Mouse (Mus musculus) activated CD4-positive, CD25-positive, alpha-beta regulatory T cell, adult 4 months (primary cell): ENCODE results near the gene Szrd1. TPM values are rescaled to one million over a fixed set of nuclear protein-coding genes. Genes with fewer than 3 reads are reported as not detected.

Source experiments
- ATAC-seq: one replicate; pipeline ENCODE4 v1.8.0; 2017
- polyA plus RNA-seq, 2 experiments: library from polyadenylated mRNA; unstranded; fragments of 100-300 nt; shearing (Covaris generic); gene quantifications; one replicate each; pipeline ENCODE4 v1.2.1; 2017

Szrd1 gene
- 10 to 100 TPM; 51.2 to 77.0 TPM for polyA plus RNA-seq

DNA sequence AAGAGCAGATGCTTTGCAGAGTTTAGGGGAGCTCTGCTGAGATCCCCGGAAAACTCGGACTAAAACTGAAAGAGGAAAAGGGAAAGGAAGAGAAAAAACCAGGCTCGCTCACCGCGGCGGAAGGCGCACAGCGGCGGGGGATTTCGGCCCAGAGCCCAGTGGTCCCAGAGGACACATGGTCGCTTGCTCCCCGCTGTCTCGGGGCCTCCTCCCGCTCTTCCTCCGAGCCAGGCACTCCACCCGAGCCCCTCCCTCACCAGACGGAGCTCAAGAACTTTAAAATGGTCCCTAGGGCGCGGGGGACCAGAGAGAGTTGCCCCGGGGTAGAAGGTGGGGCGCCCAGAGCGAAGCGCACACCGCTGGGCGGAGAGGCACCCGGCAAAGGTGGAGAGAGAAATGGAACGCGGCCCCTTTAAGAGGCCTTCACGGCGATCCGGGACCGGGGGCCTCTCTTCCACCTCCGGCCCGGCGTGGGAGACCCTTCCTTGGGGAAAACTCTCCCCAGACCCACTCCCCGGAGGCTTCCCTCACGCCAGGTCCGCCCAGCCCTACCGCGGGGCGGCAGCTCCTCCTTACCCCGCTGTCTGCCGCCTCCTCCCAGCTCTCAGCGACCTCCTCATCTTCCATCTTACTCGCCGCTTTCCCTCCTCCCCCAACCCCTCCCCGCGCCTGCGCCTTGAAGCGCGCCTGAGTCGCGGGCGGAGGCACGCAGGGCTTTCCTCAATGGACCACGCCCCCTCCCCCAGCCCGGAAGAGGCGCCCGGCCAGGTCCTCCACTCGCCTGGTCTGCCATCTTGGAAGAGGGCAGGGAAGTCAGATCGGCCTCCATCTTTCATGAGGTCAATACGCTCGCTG is at the start of gene Szrd1:
Gene Szrd1 (minus strand): TSS at position 660 of the 855 bp plus-strand sequence.
- ATAC-seq = peak; percentile 87

DNA sequence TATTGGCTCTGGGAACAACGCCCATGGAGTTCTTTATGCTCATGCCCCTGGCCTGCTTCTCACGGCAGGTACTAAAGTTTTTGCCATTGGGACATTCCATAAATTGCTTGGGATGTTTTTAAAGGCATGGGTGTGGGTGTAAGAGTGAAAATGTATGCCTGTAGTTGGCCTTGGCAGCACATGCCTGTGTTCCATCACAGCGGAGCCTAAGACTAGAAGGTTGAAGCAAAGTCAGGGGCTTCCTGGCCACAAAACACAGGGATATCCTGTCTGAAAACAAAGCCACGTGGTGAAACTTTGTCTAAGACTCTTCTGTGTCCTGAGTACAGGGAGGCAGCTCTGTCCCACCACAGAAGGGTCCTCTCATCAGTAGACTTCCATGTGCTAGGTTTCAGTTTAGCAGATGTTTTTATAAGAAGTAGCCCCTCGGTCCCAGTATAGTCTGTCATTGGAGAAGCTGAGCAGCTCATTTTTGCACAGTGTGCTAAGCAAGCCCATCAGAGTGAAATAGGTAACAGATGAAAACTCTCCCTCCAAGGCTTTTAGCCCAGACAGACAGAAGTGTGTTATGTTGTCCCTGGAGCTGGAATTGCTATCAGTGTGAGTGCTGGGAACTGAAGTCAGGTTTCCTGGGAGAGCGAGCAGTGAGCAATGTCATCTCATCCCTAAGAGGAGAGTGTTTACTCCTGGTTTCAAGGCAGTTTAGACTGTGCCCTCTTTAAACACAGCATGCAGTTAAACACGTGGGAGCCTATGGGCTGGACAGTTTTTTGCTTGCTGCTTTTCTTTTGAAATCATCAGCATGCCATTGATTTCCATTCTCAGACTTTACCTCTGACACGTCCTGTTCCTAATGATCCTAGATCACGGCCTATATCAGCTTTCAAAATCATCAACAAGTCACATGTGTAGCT is 47.6 kb upstream of the Szrd1 start:
- no peak for ATAC-seq

- no peak for ATAC-seq
These were observed 44.9 kb upstream of the Szrd1 start for GRCm38 (mm10) chr4:141184426-141184825.

- peak; percentile 90 for ATAC-seq
These were observed 44.4 kb upstream of the Szrd1 start for GRCm38 (mm10) chr4:141183932-141184331.

DNA sequence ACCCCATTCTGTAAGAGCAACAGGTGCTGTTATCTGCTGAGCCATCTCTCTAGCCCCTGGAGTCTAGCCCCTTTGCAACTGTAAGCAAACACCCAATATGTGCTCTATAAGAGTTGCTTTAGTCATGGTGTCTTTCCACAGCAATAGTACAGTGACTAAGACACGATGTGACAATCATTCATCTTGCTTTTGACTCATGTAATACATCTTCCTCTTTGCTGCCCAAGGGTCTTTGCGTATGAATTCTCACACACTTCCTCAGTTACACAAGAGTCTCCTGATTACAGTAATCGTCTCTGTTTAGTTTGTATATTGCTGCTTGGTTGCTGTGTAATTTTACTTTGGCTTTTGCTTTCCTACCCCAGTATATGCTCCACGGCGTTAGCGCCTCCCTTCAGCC is 42.4 kb upstream of the Szrd1 start:
- no peak for ATAC-seq

DNA sequence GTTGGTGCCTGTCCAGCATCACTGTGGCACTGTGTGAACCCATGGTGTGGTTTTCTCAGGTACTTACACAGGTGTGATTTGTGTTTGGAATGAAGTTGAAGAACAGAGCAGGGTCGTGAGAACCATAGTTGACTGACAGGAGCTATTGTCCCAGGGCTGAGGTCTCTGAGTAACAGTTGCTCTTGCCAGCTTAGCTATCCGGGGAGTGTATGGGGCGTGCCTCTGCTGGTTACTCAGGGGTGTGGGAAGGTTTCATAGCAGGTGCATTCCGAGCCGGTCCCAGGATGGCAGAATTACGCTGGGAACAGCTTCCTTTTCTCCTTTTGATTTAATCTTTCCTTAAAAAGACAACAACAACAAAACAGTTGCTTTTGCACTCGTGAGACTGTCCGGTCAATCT is 41.3 kb upstream of the Szrd1 start:
- ATAC-seq = no peak

GRCm38 (mm10) chr4:141178500-141178899 is 38.9 kb upstream of the Szrd1 start:
- no peak for ATAC-seq

DNA sequence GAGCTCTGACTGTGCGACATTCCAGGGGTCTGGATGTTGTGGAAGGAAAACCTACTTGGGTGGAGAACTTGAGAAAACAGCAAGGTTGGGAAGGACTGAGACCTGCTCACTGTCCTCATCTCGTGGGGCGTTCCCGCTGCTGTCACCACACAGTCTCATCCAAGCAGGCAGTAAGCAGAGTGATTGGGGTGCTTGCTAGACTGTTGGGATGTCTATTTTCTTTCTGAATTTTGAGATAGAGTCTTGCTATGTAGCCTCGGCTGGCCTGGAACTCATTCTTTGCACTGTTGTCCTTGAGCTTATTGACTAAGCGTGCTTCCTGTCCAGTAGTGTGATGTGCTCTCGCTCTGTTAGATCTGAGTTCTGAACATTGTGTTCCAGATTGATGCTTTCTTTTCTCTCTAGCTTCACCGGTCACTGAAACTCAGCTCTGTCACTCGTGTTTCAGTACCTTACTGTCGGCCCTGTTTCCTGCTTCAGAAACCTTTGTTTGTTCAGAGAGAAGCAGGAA is 36.8 kb upstream of the Szrd1 start:
- ATAC-seq = no peak

DNA sequence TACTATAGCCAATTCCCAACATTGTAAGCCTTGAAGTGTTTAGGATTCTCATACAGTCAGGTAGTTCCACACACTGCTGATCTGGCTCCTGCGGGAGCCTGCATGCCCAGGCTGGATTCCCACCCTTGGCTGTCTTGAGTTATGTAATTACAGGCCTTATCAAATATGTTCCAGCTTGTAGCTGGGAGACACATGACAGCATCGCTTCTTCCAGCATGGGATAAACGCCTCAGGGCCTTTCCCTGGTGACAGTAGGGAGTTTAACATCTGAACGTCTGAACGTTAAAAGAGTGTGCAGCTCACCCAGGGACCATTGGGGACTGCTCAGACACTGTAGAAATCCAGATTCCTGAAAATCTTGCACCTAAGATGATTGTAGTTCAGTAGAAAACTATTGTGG is 36.2 kb upstream of the Szrd1 start:
- ATAC-seq = no peak

DNA sequence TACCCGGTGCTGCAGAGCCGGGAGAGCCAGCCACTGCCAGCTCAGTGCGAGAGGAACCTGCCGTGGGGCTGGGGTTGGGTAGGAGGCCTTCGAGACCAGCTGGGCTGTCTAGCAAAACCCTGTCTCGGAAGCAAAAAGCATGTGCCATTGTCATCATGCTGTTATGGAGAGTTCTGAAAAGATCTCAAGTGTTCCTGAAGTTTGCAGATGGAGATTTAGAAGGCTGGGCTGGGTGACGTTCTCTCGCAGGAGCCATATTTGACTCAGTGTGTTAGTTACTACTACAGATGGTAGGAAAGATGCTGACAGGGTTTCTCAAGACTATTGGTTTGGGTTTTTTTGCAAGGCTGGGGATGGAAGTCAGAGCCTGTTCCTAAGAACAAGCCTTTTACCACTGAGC is 32.5 kb upstream of the Szrd1 start:
- ATAC-seq = no peak

DNA sequence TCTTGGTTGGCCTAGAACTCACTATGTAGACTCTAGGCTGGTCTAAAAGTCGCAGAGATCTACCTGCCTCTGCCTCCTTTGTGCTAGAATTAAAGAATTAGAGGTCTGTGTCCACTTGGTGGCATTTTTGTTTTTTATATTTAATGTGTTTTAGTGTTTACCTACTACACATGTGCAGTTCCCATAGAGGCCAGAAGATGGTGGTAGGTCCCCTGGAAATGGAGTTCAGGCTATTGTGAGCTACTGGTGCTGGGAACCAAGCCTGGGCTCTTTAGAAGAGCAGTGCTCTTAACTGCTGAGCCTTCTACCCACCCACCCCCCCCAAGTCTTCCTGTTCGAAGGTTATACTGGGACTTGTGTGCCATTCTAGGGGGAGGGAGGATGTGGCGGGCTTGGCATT is 27.6 kb upstream of the Szrd1 start:
- ATAC-seq = no peak

GRCm38 (mm10) chr4:141165744-141166292 is 26.2 kb upstream of the Szrd1 start:
- no peak for ATAC-seq

DNA sequence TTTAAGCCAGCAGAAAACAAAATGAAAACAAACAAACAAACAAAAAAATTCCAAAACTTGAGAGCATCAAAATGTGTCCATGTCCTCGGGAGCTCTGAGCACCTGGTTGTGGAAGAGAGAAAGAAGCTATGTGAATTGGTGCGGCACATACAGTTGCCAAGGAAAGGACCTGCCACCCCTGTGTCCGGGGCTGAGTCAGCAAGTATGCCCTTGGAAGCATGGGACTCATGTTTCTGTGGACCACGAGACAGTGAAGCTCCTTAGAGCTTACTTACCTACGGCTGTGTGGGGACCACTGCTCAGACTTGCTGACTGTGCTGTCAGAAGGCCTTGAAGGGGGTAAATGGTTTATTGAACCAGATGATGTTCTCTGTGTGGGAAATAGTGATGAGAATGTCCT is 24.2 kb upstream of the Szrd1 start:
- no peak for ATAC-seq

- no peak for ATAC-seq
These were observed 22.2 kb upstream of the Szrd1 start for GRCm38 (mm10) chr4:141161699-141162208.

DNA sequence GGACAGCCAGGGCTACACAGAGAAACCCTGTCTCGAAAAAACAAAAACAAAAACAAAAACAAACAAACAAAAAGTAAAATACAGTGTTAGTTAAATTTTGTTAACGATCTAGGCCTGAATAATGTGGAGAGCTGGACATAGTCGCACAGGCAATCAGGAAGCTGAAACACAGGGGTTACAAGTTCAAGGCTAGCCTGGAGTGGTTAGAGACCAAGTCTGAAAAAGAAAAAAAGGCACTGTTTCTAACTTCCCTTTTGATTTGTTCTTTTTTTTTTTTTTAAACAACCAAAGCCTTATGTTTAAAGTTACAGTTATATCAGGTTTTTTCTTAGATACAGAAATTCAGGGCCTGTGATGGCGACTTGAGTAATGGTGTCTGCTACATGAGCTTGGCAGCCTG is 20.6 kb upstream of the Szrd1 start:
- ATAC-seq = no peak

DNA sequence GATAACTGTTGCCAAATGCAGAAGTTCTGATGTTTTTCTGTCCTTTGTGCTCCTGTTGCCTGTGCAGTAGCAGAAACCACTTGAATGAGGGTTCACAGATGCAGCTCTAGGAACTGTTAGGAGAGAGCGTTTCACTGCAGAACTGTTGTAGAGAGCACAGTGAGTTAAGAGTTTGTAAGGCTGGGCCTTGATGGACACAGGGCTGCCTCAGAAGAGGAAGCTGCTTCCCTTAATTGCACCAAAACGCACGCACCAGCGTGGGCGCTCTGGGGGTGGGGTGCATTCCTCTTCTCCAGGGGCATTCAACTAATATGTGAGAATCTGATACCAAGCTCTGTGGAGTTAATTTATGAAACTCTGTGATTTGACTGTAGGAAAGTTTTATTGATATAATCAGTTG is 20.1 kb upstream of the Szrd1 start:
- ATAC-seq = no peak

GRCm38 (mm10) chr4:141159093-141159492 is 19.5 kb upstream of the Szrd1 start:
- ATAC-seq = no peak

DNA sequence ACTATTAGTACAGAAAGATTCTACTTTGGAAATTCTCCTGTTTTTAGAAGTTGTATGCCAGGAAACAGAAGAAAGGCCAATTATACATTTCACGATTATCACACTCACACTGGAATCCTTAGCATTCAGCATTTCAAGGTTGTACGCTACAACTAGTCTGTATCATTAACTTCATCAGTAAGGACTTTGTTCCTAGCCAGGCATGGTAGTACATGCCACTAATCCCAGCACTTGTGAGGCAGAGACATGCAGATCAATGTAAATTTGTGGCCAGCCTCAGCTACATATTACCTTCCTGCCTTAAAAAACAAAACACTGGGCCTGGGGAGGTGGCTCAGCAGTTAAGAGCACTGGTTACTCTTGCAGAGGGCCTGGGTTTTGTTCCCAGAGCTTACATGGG is 19.0 kb upstream of the Szrd1 start:
- no peak for ATAC-seq

- no peak for ATAC-seq
These were observed 17.9 kb upstream of the Szrd1 start for GRCm38 (mm10) chr4:141157485-141157884.

- no peak for ATAC-seq
These were observed 9.5 kb upstream of the Szrd1 start for GRCm38 (mm10) chr4:141149116-141149515.

DNA sequence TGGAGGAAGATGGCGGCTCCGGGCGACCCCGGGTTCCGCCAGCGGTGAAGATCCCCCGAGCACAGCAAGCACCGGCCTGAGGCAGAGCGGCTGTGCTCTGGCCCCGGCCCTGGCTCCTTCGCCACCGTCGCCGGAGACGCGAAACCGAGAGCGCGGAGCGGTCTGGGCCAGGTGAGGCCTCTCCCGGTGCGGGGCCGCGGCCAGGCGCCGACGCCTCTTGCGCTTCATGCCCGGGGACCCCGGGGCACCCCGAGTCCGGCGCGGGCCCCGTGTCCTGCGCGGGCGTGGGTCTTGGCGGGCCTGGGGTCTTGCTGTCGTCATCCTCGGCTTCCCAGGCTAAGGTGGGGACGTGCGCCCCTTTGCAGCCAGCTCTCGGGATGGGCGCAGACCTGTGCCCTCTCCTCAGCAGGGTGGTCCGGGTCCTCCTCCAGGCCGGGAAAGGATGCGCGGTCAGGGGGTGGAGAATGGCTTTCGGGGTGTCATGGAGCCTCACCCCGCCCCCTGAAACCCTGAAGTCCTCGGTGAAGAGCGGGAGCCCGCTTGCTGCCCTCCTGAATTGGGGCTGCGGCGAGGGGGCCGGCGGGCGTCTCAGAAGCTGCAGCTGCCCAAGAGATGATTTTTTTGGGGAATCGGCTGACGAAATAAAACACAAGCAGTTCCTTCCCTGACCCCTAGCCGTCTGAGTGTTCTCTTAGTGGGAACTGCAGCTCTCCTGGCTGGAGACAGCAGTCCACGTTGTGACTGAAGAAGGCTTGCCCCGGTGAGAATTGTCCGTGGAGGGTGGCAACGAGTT is 8.6 kb upstream of the Szrd1 start:
- peak; percentile 44 for ATAC-seq
